Mouse (Mus musculus) bone marrow macrophage, adult 2 months (primary cell): Measurements from ENCODE around the gene Lpcat2.

Source experiments
- CTCF ChIP-seq: IDR thresholded peaks from 2 replicates; pipeline ENCODE4 v1.5.1; 2012; ENCODE audit warnings: low read depth, mild to moderate bottlenecking, low read length, moderate library complexity
- POLR2A ChIP-seq: IDR thresholded peaks from 2 replicates; pipeline ENCODE4 v1.6.1; 2012; ENCODE audit warnings: mild to moderate bottlenecking, low read depth, low read length, borderline replicate concordance

DNA sequence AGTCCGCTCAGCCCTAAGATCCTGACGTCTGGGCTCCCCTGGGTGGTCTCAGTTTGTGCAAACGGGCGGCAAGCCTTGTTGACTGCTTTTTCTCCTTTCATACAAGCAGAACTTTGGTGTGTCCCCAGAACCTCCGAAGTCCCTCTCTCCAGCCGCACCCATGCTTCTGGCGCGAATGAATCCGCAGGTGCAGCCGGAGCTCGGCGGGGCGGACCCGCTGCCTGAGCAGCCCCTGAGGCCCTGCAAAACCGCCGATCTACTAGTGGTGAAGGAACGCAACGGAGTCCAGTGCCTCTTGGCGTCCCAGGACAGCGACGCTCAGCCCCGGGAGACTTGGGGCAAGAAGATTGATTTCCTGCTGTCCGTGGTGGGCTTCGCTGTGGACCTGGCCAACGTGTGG, 105.9 kb downstream of the Lpcat2 start:
- TF ChIP-seq CTCF: no peak
- no peak for TF ChIP-seq POLR2A
